Mouse (Mus musculus) cerebellum, adult 11-12 months (tissue): Measurements from ENCODE around the gene Erf.
"Not testable (repeated sequence)": the region's sequence is repeated elsewhere in the genome, so short reads cannot be mapped to it uniquely, and the experiment has no call there.

Experiments used
- DNase-seq: peaks from one replicate; pipeline ENCODE4 v3.0.0; 2022

Gene Erf

GRCm38 (mm10) chr7:25266180-25266962, 15.8 kb upstream of the Erf start:
- peak; percentile 62 for DNase-seq

- DNase-seq, result not testable (repeated sequence)
Measured at GRCm38 (mm10) chr7:25265743-25266142, 15.2 kb upstream of the Erf start.

- no peak for DNase-seq
Measured at GRCm38 (mm10) chr7:25263968-25264870, 13.7 kb upstream of the Erf start.

DNA sequence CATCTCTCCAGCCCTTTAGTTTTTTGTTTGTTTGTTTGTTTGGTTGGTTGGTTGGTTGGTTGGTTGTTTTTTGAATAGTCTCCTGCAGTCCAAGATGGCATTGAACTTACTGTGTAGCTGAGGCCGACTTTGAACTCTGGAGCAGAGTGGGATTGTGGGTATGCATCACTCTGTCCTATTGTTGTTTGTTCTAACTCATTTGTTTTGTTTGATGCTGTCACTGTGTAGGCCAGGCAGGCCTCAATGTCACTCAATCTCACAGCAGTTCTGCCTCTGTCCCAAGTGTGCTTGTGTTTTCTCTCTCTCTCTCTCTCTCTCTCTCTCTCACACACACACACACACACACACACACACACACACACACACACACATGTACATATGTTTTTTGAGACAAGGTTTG, 11.3 kb upstream of the Erf start:
- DNase-seq, result no peak

GRCm38 (mm10) chr7:25251822-25252221, 1.3 kb upstream of the Erf start:
- DNase-seq, result no peak

DNA sequence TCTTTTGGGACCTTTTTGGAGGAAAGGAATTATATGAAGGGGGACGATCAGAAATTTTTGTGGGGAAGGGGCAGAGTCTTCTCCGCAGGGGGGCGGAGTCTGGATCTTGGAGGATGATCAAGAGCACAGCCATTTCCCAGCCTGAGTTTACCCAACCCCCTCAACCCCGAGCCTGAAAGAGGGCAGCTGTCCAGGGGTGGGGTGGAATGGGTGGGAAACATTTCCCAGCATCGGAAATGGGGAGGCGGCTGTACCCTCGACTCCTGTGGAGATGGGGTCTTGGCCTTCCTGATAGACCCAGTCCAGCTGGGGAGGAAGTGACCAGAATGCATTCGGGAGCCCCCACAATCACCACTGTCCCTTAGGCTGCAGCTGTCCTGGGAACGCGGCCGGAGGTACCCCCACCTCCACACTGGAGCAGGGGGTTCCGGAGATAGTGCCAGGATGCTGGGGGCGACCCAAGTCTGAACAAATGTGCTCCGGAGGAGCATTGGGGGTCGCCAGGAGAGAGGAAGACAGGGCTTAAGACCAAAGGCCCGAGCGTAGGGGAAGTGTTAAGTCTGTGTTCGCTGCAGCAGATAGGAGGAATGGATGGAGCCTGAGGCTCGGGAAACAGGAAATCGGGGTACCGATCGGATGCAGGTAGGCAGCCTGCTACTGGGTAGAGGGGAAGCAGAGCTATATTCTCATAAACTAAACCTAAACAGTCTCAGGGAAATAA, 670 bp upstream of the Erf start:
- DNase-seq, result peak; percentile 76

- DNase-seq, result peak; percentile 79
Measured at GRCm38 (mm10) chr7:25249314-25250140, 1.0 kb downstream of the Erf start.

DNA sequence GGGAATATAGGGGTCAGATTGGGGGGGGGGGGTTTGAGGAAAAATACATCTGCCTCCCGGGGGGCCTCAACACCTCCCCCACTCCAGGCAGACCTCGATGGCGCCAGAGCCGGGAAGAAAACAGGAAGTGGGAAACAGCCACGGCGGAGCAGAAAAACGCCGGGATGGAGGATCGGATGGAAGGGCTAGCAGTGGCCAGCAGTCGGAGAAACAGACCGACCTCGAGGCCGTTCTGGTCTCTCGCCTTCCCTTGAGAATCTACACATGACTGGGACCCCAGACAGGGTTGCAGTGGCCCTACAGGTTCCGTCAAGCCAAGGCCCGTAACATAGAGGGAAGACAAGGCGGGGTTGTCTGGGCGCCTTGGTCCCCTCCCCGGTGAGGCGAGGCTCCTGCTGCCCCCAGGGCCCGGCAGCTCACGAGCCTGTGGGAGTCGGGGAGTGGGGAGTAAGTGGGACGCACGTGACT, 1.7 kb downstream of the Erf start:
- DNase-seq, result peak; percentile 78

DNA sequence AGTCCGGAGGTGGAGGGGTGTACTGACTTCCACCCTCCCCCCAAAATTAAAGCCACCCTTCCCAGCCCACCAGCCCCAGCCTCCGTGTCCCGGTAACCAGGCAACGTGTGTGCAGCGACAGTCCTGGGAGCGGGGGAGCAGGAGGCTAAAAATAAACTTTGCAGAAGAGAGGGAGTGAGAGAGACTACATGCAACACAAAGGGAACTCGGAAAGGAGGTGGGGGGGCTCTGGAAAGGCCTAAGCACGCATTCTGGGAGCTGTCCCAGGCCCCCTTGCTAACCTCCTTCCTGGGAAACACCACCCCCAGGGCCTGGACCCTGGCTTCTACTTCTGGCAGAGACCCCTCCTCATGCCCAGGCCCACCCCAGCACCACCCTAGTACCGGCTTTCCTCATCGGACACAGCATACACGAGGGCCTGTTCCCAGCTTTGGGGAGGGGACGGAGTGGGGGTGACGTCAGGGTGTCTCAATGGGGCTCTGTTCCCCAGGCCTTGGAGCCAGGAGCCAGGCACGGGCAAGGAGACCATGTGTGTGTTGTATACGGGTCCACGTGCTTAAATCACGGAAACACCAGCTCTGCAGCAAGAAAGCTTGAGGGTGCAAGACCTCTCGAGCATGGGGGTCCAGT, 2.4 kb downstream of the Erf start:
- peak; percentile 79 for DNase-seq

GRCm38 (mm10) chr7:25247498-25247897, 3.1 kb downstream of the Erf start:
- no peak for DNase-seq

- DNase-seq, result no peak
Measured at GRCm38 (mm10) chr7:25246759-25247137, 3.8 kb downstream of the Erf start.

- DNase-seq, result no peak
Measured at GRCm38 (mm10) chr7:25246079-25246758, 4.3 kb downstream of the Erf start.

- DNase-seq, result no peak
Measured at GRCm38 (mm10) chr7:25244562-25245369, 5.8 kb downstream of the Erf start.

DNA sequence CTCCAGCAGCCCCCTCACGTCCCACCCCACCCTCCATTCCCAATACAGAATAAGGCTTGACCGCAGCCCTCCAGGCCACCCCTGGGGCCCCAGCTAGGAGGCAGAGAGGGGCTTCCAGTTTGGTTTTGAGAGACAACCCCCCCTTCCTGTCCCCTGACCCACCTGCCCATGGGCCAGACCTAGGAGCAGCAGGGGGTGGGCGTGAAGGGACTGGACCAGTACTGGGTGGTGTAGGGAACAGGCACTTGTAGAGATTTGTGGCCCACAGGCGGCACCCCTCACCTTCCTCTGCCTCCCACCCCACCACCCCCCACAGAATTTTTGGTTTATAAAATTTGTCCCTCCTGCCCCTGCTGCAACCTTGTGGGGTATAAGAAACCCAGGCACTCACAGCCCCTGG, 7.2 kb downstream of the Erf start:
- no peak for DNase-seq

GRCm38 (mm10) chr7:25241062-25241461, 9.5 kb downstream of the Erf start:
- no peak for DNase-seq

GRCm38 (mm10) chr7:25240631-25241030, 9.9 kb downstream of the Erf start:
- DNase-seq, result no peak

DNA sequence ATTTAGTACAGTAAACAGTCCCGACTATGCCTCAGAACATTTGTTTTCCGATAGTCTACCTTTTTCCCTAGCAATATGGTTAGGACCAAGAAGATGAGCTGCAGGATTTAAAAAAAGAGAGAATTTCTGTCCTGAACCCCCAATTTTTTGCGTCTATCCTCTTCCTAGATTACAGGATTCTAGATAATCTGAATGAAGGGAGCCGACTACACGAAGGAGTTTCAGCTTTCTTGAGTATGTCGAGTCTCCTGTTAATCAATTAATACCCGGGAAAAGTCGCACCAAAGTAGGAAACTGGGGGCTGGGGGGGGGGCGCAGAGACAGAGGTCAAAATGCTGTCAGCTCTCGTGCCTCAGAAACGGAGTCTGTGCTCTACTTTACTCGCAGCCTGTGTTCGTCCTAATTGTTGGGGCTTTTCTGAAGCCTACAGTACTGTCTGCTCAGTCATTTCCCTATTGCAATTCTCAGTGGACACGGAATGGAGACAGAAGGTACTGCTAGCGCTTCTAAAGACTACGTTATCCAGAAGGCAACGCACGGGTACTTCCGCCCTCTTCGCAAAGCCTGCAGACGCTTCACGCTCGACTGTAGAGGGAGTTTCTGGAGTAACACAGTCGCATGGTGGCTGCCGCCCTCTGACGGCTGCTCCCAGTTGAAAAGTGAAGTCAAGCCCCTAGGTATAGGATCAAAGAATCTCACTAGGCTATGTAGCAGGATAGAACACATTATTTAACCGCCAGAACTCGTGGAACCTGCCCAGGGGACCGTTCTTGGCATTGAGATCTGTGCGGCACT, 11.5 kb downstream of the Erf start:
- peak; percentile 91 for DNase-seq

- DNase-seq, result peak; percentile 95
Measured at GRCm38 (mm10) chr7:25238015-25238706, 12.4 kb downstream of the Erf start.
